9 mouse cellular contexts compared by ENCODE assay signal in genomic region chr7:132286630-132287339, GRCm38 (mm10). TPM values are rescaled to one million over a fixed set of nuclear protein-coding genes. Genes with fewer than 3 reads are reported as not detected.
DNase-seq lines count a peak whose midpoint lies in the region; ATAC-seq lines count a peak whose summit lies in the region.
"Had no signal": no experiment of that assay in that cellular context is flagged by ENCODE, and none has a peak within 500 bp of the region (broad histone marks: within the 10 kb centered on the region; RNA-seq: fewer than 3 reads in every experiment).

No protein-coding gene starts in this region.

- 36% methylated on average over 14 of the region's 14 CpGs for WGBS in hindbrain, embryonic 15.5 days

- no peak for ATAC-seq in hindbrain, embryonic 15.5 days (ENCODE audit: low FRiP score, low read depth)
- no peak for ATAC-seq in granulocyte monocyte progenitor cell, adult 5-6 weeks (replicated peaks; ENCODE audit: poor library complexity, severe bottlenecking)

- H3K9me3 ChIP-seq in hindbrain, embryonic 15.5 days, result no peaks in the 10 kb centered on the region

- H3K4me1 ChIP-seq in hindbrain, embryonic 15.5 days (replicated peaks), result peaks cover 52% of the 10 kb centered on the region

- H3K27me3 ChIP-seq in hindbrain, embryonic 15.5 days, result no peaks in the 10 kb centered on the region

- H3K9ac ChIP-seq in hindbrain, embryonic 15.5 days, result no peak overlapping the region

- H3K27ac ChIP-seq in hindbrain, embryonic 15.5 days (replicated peaks), result peak overlapping the region; percentile 3; the same call in 1 of the 2 replicates
- H3K27ac ChIP-seq: macrophage had no signal

- H3K4me3 ChIP-seq in hindbrain, embryonic 15.5 days, result no peak overlapping the region

- no peaks in the 10 kb centered on the region for H3K36me3 ChIP-seq in hindbrain, embryonic 15.5 days

- DNase-seq in kidney, postnatal 10 days, result peak; percentile 36
- no peak for DNase-seq in kidney, adult 9 months
- peak; percentile 48 for DNase-seq in embryo, embryonic 10.5 days (ENCODE audit: low spot score)
- DNase-seq in lung, postnatal 36 days, result peak; percentile 64
- no peak for DNase-seq in right cerebral cortex, postnatal 36 days (ENCODE audit: low spot score in 2 of 2)
- DNase-seq in left cerebral cortex, adult 18-20 months (ENCODE audit: low spot score in 2 of 2), result no peak

- no peak overlapping the region for H3K4me2 ChIP-seq in hindbrain, embryonic 15.5 days

RNA-seq across cellular contexts. Expression of gene Chst15, which starts 30.2 kb away (rescaled TPM):
- polyA plus RNA-seq in hindbrain, embryonic 15.5 days (2015; fragmentation: Nextera tagmentation; extraction: Ambion mirVana), result 22.3 and 27.0 TPM in 2 replicates
- 10.1 and 22.1 TPM in 2 replicates for total RNA-seq in granulocyte monocyte progenitor cell, adult 5-6 weeks (2014; fragmentation: Nextera tagmentation)
- 4.6 and 6.1 TPM in 2 replicates for total RNA-seq in granulocyte monocyte progenitor cell, adult 5-6 weeks (2017)
- 10 to 100 TPM; 38.5 to 39.6 TPM for total RNA-seq in left cerebral cortex, adult 18-20 months (2021)

Comparison
In these comparisons a context has a peak if more than half of its experiments do, and no peak if none do; other contexts are left out.
1. DNase-seq: peak in kidney, postnatal 10 days (single experiment), embryo, embryonic 10.5 days (single experiment) and lung, postnatal 36 days (single experiment); none in kidney, adult 9 months (single experiment), right cerebral cortex, postnatal 36 days (0 of 2) and left cerebral cortex, adult 18-20 months (0 of 2).